Mouse (Mus musculus): ENCODE results near the gene Tacr1.

The Tacr1 gene

DNA sequence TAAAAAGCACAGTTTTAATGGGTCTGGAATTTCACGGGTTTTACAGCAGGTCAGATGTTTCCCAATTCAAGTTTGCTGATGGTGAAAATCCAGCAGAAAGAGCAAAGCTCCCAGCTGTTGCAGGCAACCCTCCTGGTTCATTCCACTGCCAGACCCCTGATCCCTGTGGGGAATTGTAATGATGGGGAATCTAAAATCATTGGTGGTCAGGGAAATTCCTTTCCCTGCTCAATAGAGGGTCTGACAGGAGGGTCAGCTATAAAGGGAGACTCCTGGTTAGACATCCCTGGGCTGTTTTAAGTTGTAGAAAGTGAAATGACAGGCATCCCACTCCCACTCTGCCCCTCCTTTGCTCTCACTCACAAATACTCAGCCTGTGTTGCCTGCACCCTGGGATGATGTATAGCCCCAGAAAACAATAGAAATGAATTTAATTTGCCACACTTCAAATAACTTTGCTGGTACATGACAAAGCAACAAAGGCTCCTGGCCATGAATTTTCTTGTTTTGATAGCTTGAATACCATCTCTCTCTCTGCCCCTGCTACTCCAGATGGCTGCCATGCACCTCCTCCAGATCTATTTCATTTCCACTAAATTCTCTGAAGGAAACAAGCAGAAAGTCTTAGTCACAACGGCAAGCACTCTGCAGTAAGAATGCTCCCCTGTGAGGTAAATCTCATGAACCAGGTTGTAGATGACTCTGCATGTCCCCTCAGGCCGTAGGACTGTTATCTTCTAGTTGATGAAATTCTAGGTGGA is 123.2 kb downstream of the Tacr1 start:
- DNase-seq (ENCODE audit: low read depth, low spot score): peak; percentile 67

- DNase-seq (ENCODE audit: low read depth, low spot score): no peak
Observed at GRCm38 (mm10) chr6:82528631-82529030, 126.5 kb downstream of the Tacr1 start.

DNA sequence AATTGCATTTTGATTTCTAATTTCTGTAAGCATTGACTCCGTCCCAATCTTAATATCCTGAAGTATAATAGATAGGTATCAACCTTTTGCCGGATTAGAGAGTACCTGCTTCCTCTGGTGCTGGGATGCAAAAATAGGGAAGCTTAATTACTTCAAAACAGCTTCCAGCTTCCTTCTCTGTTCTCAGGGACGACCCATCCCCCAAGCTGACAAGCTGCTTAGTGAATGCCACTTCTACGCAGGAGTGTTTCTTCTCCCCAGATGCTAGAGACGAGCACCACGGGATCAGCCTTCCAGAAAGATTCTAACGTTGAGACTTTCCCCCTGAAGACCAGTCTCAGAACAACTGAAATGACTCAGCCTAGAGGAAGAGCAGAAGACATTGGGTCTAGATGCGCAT is 134.5 kb downstream of the Tacr1 start:
- peak; percentile 22 for DNase-seq (ENCODE audit: low read depth, low spot score)

- DNase-seq (ENCODE audit: low read depth, low spot score): no peak
Observed at GRCm38 (mm10) chr6:82549270-82549669, 147.1 kb downstream of the Tacr1 start.

- DNase-seq (ENCODE audit: low read depth, low spot score): no peak
Observed at GRCm38 (mm10) chr6:82575445-82575844, 173.3 kb downstream of the Tacr1 start.

GRCm38 (mm10) chr6:82585396-82585795 is 183.3 kb downstream of the Tacr1 start:
- no peak for DNase-seq (ENCODE audit: low read depth, low spot score)

- peak; percentile 11 for DNase-seq (ENCODE audit: low read depth, low spot score)
Observed at GRCm38 (mm10) chr6:82589387-82589786, 187.3 kb downstream of the Tacr1 start.

DNA sequence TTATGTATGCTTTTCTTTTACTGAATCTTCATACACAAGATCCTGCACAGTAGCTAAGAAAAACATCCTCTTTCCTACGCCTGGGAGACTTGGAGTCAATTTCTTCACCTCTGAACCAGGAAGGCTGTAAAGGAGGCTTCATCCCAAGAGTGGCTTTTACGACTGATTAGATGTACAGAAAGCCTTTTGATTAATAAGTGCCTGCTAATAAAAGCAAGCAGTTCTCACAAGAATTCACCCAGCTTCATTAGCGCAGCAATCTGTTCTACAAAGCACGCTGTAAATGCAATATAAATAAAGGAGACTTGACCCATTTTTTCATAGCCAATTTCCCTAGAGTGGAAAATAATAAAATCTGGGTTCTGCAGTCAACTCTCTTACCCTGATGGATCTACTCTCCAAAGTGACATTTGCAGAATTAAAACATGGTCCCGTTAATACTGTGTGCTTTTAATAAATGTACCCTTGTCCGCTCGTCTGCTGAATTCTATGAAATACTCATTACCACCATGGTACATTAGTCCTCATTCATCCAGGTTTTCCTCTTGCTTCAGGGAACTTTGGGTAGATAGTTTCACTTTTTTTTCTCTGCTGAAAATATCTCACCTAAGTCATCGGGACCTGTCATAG is 193.4 kb downstream of the Tacr1 start:
- DNase-seq (ENCODE audit: low read depth, low spot score): peak; percentile 53

DNA sequence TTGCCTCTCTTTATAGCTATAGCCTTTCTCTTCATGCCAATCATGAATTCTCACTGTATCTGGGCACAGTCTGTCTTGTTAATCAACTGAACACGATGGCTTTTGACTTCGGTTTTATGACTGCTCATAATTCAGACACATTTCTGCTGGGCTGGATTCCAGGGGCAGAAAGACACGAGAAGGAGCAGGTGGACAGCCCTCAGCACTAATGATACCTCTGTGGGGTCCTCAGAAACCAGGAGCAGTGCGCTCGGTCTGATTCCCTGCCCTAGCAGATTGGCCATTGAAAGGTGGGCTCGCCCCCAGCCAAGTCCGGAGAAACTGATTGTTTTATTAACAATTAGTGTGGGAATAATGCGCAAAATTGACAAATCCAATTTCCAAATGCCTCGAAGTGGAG is 201.1 kb downstream of the Tacr1 start:
- no peak for DNase-seq (ENCODE audit: low read depth, low spot score)

DNA sequence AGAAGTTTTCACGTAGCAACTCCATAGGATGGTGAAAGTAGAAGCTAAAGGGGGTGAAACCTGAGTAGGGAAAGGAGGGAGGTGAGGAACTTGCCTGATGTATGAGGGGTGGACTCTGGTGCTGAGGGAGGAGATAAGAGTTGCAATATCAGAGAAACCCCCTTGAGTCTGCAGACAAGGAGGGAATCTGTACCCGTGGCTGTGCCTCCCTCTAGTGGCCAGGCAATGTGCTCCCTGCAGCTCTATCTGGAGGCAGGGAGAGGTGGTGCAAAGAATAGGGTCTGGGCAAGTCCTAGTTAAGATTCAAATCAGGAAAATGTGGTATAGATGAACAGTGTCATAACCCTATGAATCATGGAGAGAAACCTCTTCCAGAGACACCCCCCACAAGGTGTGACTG is 201.5 kb downstream of the Tacr1 start:
- DNase-seq (ENCODE audit: low read depth, low spot score): peak; percentile 68

- DNase-seq (ENCODE audit: low read depth, low spot score): no peak
Observed at GRCm38 (mm10) chr6:82604791-82605190, 202.7 kb downstream of the Tacr1 start.

GRCm38 (mm10) chr6:82608756-82609155 is 206.6 kb downstream of the Tacr1 start:
- no peak for DNase-seq (ENCODE audit: low read depth, low spot score)

- DNase-seq (ENCODE audit: low read depth, low spot score): peak; percentile 62
Observed at GRCm38 (mm10) chr6:82609339-82609926, 207.3 kb downstream of the Tacr1 start.
